Mouse (Mus musculus) midbrain, embryonic 11.5 days (tissue): ENCODE data around the gene Apoc1. TPM values are rescaled to one million over a fixed set of nuclear protein-coding genes. Genes with fewer than 3 reads are reported as not detected.

Experiments
- ATAC-seq: fragments of 200-750 bp; cut with Nextera tagmentation; 2 replicates; pipeline ENCODE4 v1.8.0; 2017; ENCODE audit warnings: moderate TSS enrichment, moderate library complexity; ENCODE audit not compliant: low FRiP score
- DNase-seq: peaks from one replicate; pipeline ENCODE4 v3.0.0; 2015; ENCODE audit warnings: low spot score; ENCODE audit errors: missing footprints
- H3K27ac ChIP-seq: fragments of 300-500 bp; sonication (generic); 2 replicates; pipeline ENCODE4 v1.5.1; 2014; ENCODE audit warnings: low read depth, low read length
- H3K27me3 ChIP-seq: fragments of 300-500 bp; sonication (generic); 2 replicates; pipeline ENCODE4 v1.6.1; 2014; ENCODE audit warnings: mild to moderate bottlenecking, low read length, moderate library complexity, mixed read lengths; ENCODE audit not compliant: control insufficient read depth, insufficient read depth
- H3K36me3 ChIP-seq: fragments of 300-500 bp; sonication (generic); 2 replicates; pipeline ENCODE4 v1.6.1; 2014; ENCODE audit warnings: mild to moderate bottlenecking, low read length, moderate library complexity, mixed read lengths; ENCODE audit not compliant: control insufficient read depth, insufficient read depth
- H3K4me1 ChIP-seq: fragments of 300-500 bp; sonication (generic); 2 replicates; pipeline ENCODE4 v1.6.1; 2014; ENCODE audit warnings: low read length; ENCODE audit not compliant: control insufficient read depth, insufficient read depth
- H3K4me2 ChIP-seq: fragments of 300-500 bp; sonication (generic); 2 replicates; pipeline ENCODE4 v1.6.1; 2014; ENCODE audit warnings: mild to moderate bottlenecking, moderate library complexity
- H3K4me3 ChIP-seq: fragments of 300-500 bp; sonication (generic); 2 replicates; pipeline ENCODE4 v1.5.1; 2014; ENCODE audit warnings: low read depth, low read length
- H3K9ac ChIP-seq: fragments of 300-500 bp; sonication (generic); 2 replicates; pipeline ENCODE4 v1.6.1; 2014; ENCODE audit warnings: low read length
- H3K9me3 ChIP-seq: fragments of 300-500 bp; sonication (generic); 2 replicates; pipeline ENCODE4 v1.6.1; 2016; ENCODE audit warnings: low read length; ENCODE audit not compliant: control insufficient read depth
- WGBS: fragments of 180-500 bp; shearing (Covaris S2); extraction: QIAGEN DNeasy Blood & Tissue Kit; methylation state at CpG from one replicate; pipeline ENCODE4 v1.1.7; 2014; 5-methylcytosine and 5-hydroxymethylcytosine counted together
- polyA plus RNA-seq: library from polyadenylated mRNA; unstranded; fragments of >200 nt; fragmentation: Nextera tagmentation; extraction: Ambion mirVana; gene quantifications from 2 replicates; pipeline ENCODE4 v1.2.1, GENCODE M21; 2014

The Apoc1 gene
- polyA plus RNA-seq, 1 experiment from 2014 or later: 3.2 TPM

- H3K27me3 ChIP-seq: no peaks in the 10 kb centered on the region
- no peak for ATAC-seq
- 86% methylated on average over 6 of the region's 6 CpGs for WGBS
These were observed 8.7 kb downstream of the Apoc1 start for GRCm38 (mm10) chr7:19683771-19684201.

GRCm38 (mm10) chr7:19682979-19683378, 9.5 kb downstream of the Apoc1 start:
- no peak for ATAC-seq
- WGBS: 79% methylated on average over 3 of the region's 3 CpGs

More at GRCm38 (mm10) chr7:19683771-19684201, 8.7 kb downstream of the Apoc1 start:
- H3K4me2 ChIP-seq: no peak overlapping the region
- H3K36me3 ChIP-seq: no peaks in the 10 kb centered on the region
- no peak overlapping the region for H3K4me3 ChIP-seq
- H3K9ac ChIP-seq: no peak overlapping the region
- DNase-seq: peak; percentile 60
- no peaks in the 10 kb centered on the region for H3K4me1 ChIP-seq
- no peaks in the 10 kb centered on the region for H3K9me3 ChIP-seq
- no peak overlapping the region for H3K27ac ChIP-seq

DNA sequence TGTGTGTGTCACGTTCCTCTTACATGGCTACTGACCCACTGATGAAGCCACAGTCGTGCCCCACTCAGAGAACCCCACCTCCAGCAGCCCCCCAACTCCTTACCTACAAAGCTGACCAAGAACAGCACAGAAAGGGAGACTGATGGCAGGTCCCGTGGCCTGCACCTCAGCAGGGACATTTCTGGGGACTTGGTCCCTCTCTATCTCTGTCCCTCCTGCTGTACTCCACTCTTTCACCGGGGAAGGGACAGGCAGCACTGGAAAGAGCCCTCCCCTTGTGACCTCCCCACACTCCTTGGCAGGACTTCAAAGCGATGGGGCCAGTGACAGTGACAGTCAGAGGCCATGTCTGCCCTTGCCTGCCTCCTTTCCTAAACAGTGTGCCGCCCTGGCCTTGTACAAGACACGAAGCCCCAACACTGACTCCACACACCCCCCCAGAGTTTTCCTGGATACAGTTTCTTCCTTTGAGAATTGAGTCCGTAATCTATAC, 11.2 kb downstream of the Apoc1 start, which contains the start of the genes Gm44805 and Apoc4:
Gene Gm44805 (minus strand): TSS at position 222 of the 493 bp plus-strand sequence.
Gene Apoc4 (minus strand): TSS at position 278 of the 493 bp plus-strand sequence.
- H3K4me3 ChIP-seq: no peak within 1 kb of the TSS
- WGBS: 66% methylated on average over 8 of the region's 8 CpGs
- no peaks in the 10 kb centered on the region for H3K36me3 ChIP-seq
- H3K27me3 ChIP-seq: no peaks in the 10 kb centered on the region
- no peak within 1 kb of the TSS for H3K4me2 ChIP-seq
- ATAC-seq (no peak), DNase-seq (peak; percentile 64)
- 0 out of 2 replicates have a peak within 1 kb of the TSS, but pooled peaks have one; percentile 5 for H3K9ac ChIP-seq
- H3K9me3 ChIP-seq: no peaks in the 10 kb centered on the region
- H3K4me1 ChIP-seq: no peaks in the 10 kb centered on the region
- H3K27ac ChIP-seq: no peak within 1 kb of the TSS

More at GRCm38 (mm10) chr7:19682979-19683378, 9.5 kb downstream of the Apoc1 start:
- peak; percentile 51 for DNase-seq
- Histone ChIP-seq H3K4me3 (no peak overlapping the region), H3K9ac (no peak overlapping the region), H3K4me1 (no peaks in the 10 kb centered on the region), H3K4me2 (no peak overlapping the region), H3K27me3 (no peaks in the 10 kb centered on the region), H3K9me3 (no peaks in the 10 kb centered on the region), H3K27ac (no peak overlapping the region), H3K36me3 (no peaks in the 10 kb centered on the region)

DNA sequence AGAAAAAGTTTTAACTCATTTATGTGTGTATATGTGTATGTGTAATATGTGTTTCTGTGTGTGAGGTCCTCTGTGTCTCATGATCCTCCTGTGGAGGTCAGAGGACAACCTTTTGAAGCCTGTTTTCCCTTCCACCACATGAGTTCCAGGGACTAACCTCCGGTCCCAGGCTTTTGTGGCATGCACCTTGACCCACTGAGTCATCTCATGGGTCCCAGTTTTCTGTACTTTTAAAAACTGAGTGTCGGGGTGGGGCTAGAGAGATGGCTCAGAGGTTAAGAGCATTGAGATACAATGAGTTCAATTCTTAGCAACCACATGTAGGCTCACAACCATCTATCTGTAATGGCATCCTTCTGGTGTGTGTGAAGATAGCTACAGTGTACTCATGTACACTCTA, 11.8 kb downstream of the Apoc1 start:
- WGBS: 84% methylated on average over 2 of the region's 2 CpGs
- no peak overlapping the region for H3K4me3 ChIP-seq
- no peaks in the 10 kb centered on the region for H3K27me3 ChIP-seq
- H3K9me3 ChIP-seq: no peaks in the 10 kb centered on the region
- H3K4me1 ChIP-seq: no peaks in the 10 kb centered on the region
- H3K36me3 ChIP-seq: no peaks in the 10 kb centered on the region
- ATAC-seq (no peak), DNase-seq (peak; percentile 67)
- no peak overlapping the region for H3K9ac ChIP-seq
- no peak overlapping the region for H3K4me2 ChIP-seq
- H3K27ac ChIP-seq: no peak overlapping the region

DNA sequence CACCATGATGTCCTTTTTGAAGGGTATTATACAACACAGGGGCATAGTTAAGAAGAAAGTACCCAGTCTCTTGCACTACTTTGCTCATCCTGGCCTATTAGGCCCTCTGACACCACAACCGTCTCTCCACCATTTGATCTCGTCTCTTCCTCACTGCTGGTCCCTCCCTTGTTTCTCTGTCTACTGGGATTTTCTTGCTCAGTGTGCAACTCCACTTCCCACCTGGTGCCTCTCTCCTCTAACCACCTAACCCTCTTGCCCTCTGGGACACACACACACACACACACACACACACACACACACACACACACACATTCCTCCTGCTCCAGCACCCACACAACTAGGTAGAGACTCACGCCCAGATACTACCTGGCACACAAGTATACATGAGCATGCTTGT, 13.6 kb downstream of the Apoc1 start:
- Histone ChIP-seq H3K27me3 (no peaks in the 10 kb centered on the region), H3K9ac (no peak overlapping the region), H3K4me3 (no peak overlapping the region), H3K9me3 (no peaks in the 10 kb centered on the region), H3K27ac (no peak overlapping the region), H3K4me2 (no peak overlapping the region), H3K36me3 (no peaks in the 10 kb centered on the region), H3K4me1 (no peaks in the 10 kb centered on the region)
- DNase-seq: peak; percentile 59
- WGBS: 86% methylated on average over 3 of the region's 3 CpGs
- ATAC-seq: no peak

- DNase-seq (peak; percentile 21), ATAC-seq (no peak)
- H3K36me3 ChIP-seq: no peaks in the 10 kb centered on the region
- H3K27me3 ChIP-seq: no peaks in the 10 kb centered on the region
- 79% methylated on average over 8 of the region's 8 CpGs for WGBS
- H3K9me3 ChIP-seq: no peaks in the 10 kb centered on the region
- H3K4me1 ChIP-seq: no peaks in the 10 kb centered on the region
- H3K4me2 ChIP-seq: no peak within 1 kb of the TSS
- H3K27ac ChIP-seq: no peak within 1 kb of the TSS
- H3K4me3 ChIP-seq: no peak within 1 kb of the TSS
- no peak within 1 kb of the TSS for H3K9ac ChIP-seq
These were observed 14.6 kb downstream of the Apoc1 start, which contains the start of gene Apoc2 for GRCm38 (mm10) chr7:19677872-19678271. Gene Apoc2, minus strand, starts transcription at chr7:19677941.

- H3K9me3 ChIP-seq: no peaks in the 10 kb centered on the region
- no peaks in the 10 kb centered on the region for H3K36me3 ChIP-seq
- no peak overlapping the region for H3K4me3 ChIP-seq
- WGBS: 64% methylated on average over 1 of the region's 1 CpGs
- H3K9ac ChIP-seq: no peak overlapping the region
- ATAC-seq (no peak), DNase-seq (peak; percentile 45)
- no peak overlapping the region for H3K27ac ChIP-seq
- no peaks in the 10 kb centered on the region for H3K4me1 ChIP-seq
- H3K4me2 ChIP-seq: no peak overlapping the region
- no peaks in the 10 kb centered on the region for H3K27me3 ChIP-seq
These were observed 15.8 kb downstream of the Apoc1 start for GRCm38 (mm10) chr7:19676662-19677061.

DNA sequence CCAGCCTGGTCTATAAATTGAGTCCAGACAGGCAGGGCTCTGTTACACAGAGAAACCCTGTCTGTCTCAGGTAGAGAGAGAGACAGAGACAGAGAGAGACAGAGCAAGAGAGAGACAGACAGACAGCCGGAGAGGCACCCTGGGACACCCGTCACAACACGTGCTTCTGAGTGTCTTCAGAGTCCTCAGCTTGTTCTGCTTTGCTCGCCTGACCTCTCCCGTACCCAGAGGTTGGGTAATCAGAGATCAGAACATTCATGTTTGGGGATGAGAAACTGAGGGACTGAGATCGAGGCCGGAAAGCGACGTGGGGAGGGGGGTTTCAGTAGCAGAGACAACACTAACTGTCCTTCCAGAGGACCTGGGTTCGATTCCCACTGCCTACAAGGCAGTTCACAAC, 16.6 kb downstream of the Apoc1 start:
- Histone ChIP-seq H3K9me3 (no peaks in the 10 kb centered on the region), H3K27ac (no peak overlapping the region), H3K36me3 (no peaks in the 10 kb centered on the region), H3K4me1 (no peaks in the 10 kb centered on the region), H3K4me3 (no peak overlapping the region), H3K9ac (no peak overlapping the region), H3K4me2 (no peak overlapping the region), H3K27me3 (no peaks in the 10 kb centered on the region)
- 85% methylated on average over 10 of the region's 10 CpGs for WGBS
- ATAC-seq: no peak
- no peak for DNase-seq

DNA sequence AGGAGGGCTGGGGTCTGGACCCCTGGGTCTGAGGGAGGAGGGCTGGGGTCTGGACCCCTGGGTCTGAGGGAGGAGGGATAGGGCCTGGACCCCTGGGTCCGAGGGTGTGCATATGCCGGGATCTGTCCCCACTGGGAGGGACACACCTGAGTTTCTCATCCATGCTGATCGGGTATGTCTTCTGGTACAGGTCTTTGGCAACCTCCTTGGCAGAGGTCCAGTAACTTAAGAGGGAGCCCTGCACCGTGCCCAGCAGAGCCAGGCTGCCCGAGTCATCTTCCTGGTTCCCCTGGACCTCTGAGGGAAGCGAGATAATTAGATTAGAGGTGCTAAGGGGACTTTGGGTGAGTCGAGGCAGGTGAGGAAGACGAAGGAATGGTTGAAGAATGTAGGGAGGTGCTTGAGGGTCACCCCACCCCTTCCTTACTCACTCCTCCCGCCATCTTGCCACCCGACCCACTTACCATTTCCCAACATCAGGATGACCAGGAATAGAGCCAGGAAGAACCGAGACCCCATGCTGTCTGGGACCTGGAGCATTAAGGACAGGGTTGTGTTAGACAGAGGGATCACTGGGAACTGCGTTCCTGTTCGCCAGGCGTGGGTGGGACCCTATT, 19.3 kb downstream of the Apoc1 start:
- H3K4me3 ChIP-seq: no peak overlapping the region
- H3K27me3 ChIP-seq: no peaks in the 10 kb centered on the region
- DNase-seq (no peak), ATAC-seq (no peak)
- 69% methylated on average over 14 of the region's 14 CpGs for WGBS
- no peak overlapping the region for H3K4me2 ChIP-seq
- H3K9me3 ChIP-seq: no peaks in the 10 kb centered on the region
- no peak overlapping the region for H3K27ac ChIP-seq
- H3K9ac ChIP-seq: no peak overlapping the region
- H3K36me3 ChIP-seq: no peaks in the 10 kb centered on the region
- H3K4me1 ChIP-seq: no peaks in the 10 kb centered on the region
